Mouse (Mus musculus): ENCODE data around the gene Slc24a4.

DNA sequence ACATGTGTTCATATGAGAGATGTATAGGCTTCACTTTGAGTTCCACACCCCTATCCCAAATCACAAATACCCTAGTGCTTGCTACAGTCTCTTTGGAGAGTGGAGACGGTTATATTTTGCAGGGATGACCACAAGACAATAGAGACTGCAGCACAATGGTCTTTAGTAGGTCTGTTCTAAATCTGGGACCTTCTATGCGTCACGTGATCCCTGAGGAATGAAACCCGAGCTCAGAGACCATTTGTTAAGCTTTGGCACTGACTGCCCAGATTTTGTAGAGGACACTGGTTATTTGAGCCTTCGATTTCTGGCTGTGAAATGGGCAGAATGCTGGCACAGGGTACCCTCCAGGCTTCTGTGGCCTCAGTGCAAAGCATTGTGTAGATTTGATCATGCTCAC lies 12.8 kb downstream of the Slc24a4 start:
- TF ChIP-seq CTCF (IDR thresholded peaks at IDR 0.05; ENCODE audit: extremely low read depth, insufficient read depth, low read length): no peak
- no peak for TF ChIP-seq POLR2A (IDR thresholded peaks at IDR 0.05; ENCODE audit: extremely low read depth, insufficient read depth, low read length)

Measured in cortical plate, adult 2 months (tissue).